Mouse (Mus musculus) myocyte (in vitro differentiated cells): ENCODE data around the gene Gm826. TPM values are rescaled to one million over a fixed set of nuclear protein-coding genes. Genes with fewer than 3 reads are reported as not detected.

Experiments
- H3K27me3 ChIP-seq: one replicate; pipeline ENCODE4 v1.6.1; 2011; ENCODE audit not compliant: control insufficient read depth, insufficient read depth, insufficient read length
- H3K36me3 ChIP-seq: one replicate; pipeline ENCODE4 v1.6.1; 2011; ENCODE audit not compliant: control insufficient read depth, insufficient read depth
- H3K4me2 ChIP-seq: one replicate; pipeline ENCODE4 v1.6.1; 2011; ENCODE audit warnings: low read depth, control low read depth
- H3K4me3 ChIP-seq: one replicate; pipeline ENCODE4 v1.5.1; 2011; ENCODE audit warnings: mild to moderate bottlenecking, control low read depth, moderate library complexity
- H3K79me2 ChIP-seq: one replicate; pipeline ENCODE4 v1.6.1; 2011; ENCODE audit not compliant: control insufficient read depth, insufficient read depth
- H3ac ChIP-seq: one replicate; pipeline ENCODE4 v1.6.1; 2011; ENCODE audit not compliant: control insufficient read depth, insufficient read length
- CEBPB ChIP-seq: IDR thresholded peaks from 2 replicates; pipeline ENCODE4 v1.6.1; 2011; ENCODE audit warnings: mild to moderate bottlenecking, moderate library complexity; ENCODE audit not compliant: poor library complexity, insufficient read depth, severe bottlenecking
- E2F4 ChIP-seq: IDR thresholded peaks from one replicate; pipeline ENCODE4 v1.6.1; 2011; ENCODE audit warnings: mild to moderate bottlenecking, control low read depth, moderate library complexity; ENCODE audit not compliant: insufficient read depth
- MAX ChIP-seq: IDR thresholded peaks from one replicate; pipeline ENCODE4 v1.6.1; 2011; ENCODE audit warnings: low read depth, mild to moderate bottlenecking, control low read depth
- MYOD1 ChIP-seq, 3 experiments: IDR thresholded peaks; one replicate each; pipeline ENCODE4 v1.6.1; 2011; ENCODE audit warnings: control low read depth in 2 of 3, low read depth in 2 of 3, mild to moderate bottlenecking in 2 of 3, moderate library complexity in 1 of 3; ENCODE audit not compliant: insufficient read length in 2 of 3, control insufficient read depth in 1 of 3
- MYOG ChIP-seq, 3 experiments: IDR thresholded peaks; one replicate each; pipeline ENCODE4 v1.6.1; 2011; ENCODE audit warnings: control low read depth in 2 of 3, low read depth in 2 of 3, mild to moderate bottlenecking in 2 of 3; ENCODE audit not compliant: insufficient read length in 2 of 3, control insufficient read depth in 1 of 3, insufficient read depth in 1 of 3
- POLR2A ChIP-seq: IDR thresholded peaks from one replicate; pipeline ENCODE4 v1.6.1; 2011; ENCODE audit warnings: low read depth, mild to moderate bottlenecking, control low read depth, moderate library complexity; ENCODE audit not compliant: insufficient read length
- POLR2AphosphoS2 ChIP-seq: IDR thresholded peaks from one replicate; pipeline ENCODE4 v1.6.1; 2011; ENCODE audit warnings: low read depth, control low read depth; ENCODE audit not compliant: insufficient read length
- REST ChIP-seq: IDR thresholded peaks from one replicate; pipeline ENCODE4 v1.6.1; 2011; ENCODE audit warnings: mild to moderate bottlenecking, control low read depth, moderate library complexity; ENCODE audit not compliant: insufficient read depth, insufficient read length
- SRF ChIP-seq: IDR thresholded peaks from one replicate; pipeline ENCODE4 v1.6.1; 2011; ENCODE audit warnings: low read depth; ENCODE audit not compliant: control insufficient read depth, insufficient read length
- TCF12 ChIP-seq: IDR thresholded peaks from one replicate; pipeline ENCODE4 v1.6.1; 2011; ENCODE audit warnings: mild to moderate bottlenecking, control low read depth; ENCODE audit not compliant: poor library complexity, insufficient read depth, severe bottlenecking
- TCF3 ChIP-seq: IDR thresholded peaks from one replicate; pipeline ENCODE4 v1.6.1; 2011; ENCODE audit warnings: low read depth, control low read depth; ENCODE audit not compliant: insufficient read length
- USF1 ChIP-seq: IDR thresholded peaks from one replicate; pipeline ENCODE4 v1.6.1; 2011; ENCODE audit warnings: low read depth, mild to moderate bottlenecking, control low read depth, moderate library complexity
- polyA plus RNA-seq: library from polyadenylated mRNA; unstranded; fragments of >200 nt; fragmentation: generic; extraction: Trizol; gene quantifications from one replicate; pipeline ENCODE4 v1.2.1, GENCODE M21; 2012; ENCODE audit warnings: missing spikeins

Gm826 gene
- polyA plus RNA-seq, 1 experiment = not detected

GRCm38 (mm10) chr2:160368422-160369357 lies 34.7 kb upstream of the Gm826 start:
- Histone ChIP-seq H3K36me3 (no peaks in the 10 kb centered on the region), H3K79me2 (no peaks in the 10 kb centered on the region), H3K4me3 (no peak overlapping the region), H3K27me3 (peaks cover 32% of the 10 kb centered on the region), H3K4me2 (no peak overlapping the region), H3ac (no peak overlapping the region)
- TF ChIP-seq SRF = no peak

- Histone ChIP-seq H3K4me3 (no peak overlapping the region), H3K4me2 (peak overlapping the region; percentile 48), H3ac (no peak overlapping the region), H3K27me3 (peaks cover 32% of the 10 kb centered on the region), H3K36me3 (no peaks in the 10 kb centered on the region), H3K79me2 (no peaks in the 10 kb centered on the region)
- TF ChIP-seq POLR2A (no peak), SRF (no peak), MYOG (IDR thresholded peaks at IDR 0.05; ENCODE audit: control insufficient read depth in 1 of 3, insufficient read depth in 1 of 3, insufficient read length in 2 of 3, low read depth in 2 of 3) (no peak), POLR2AphosphoS2 (no peak), TCF3 (no peak), CEBPB (no peak), REST (no peak), TCF12 (no peak), USF1 (no peak), MYOD1 (IDR thresholded peaks at IDR 0.05; ENCODE audit: control insufficient read depth in 1 of 3, insufficient read length in 2 of 3, low read depth in 2 of 3) (no peak), E2F4 (no peak), MAX (no peak)
Measured at GRCm38 (mm10) chr2:160367448-160368208, 33.7 kb upstream of the Gm826 start.

DNA sequence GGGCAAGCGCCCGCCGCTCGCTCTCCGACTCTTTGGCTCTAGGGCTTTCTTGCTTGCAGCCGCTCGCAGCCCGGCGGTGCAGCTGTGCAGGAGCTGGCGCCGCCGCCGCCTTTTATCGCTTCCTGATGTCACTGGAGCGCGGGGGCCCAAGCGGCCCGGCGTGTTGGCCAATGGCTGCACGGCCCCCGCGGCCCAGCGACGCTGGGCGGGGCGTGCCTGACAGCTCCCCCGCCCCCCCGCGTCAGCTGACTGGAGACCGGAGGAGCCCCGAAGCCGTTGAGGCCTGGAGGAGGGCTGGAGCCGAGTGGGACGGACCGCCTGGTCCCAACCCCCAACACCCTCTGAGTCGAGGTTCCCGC lies 33.0 kb upstream of the Gm826 start, which contains the start of gene Mafb:
TSS of gene Mafb (minus strand) at position 86 of the 359 bp plus-strand sequence.
- H3ac ChIP-seq = no peak within 1 kb of the TSS
- H3K36me3 ChIP-seq = no peaks in the 10 kb centered on the region
- peaks cover 32% of the 10 kb centered on the region for H3K27me3 ChIP-seq
- H3K4me3 ChIP-seq = no peak within 1 kb of the TSS
- peak within 1 kb of the TSS; percentile 48 for H3K4me2 ChIP-seq
- TF ChIP-seq MYOG (IDR thresholded peaks at IDR 0.05; ENCODE audit: control insufficient read depth in 1 of 3, insufficient read depth in 1 of 3, insufficient read length in 2 of 3, low read depth in 2 of 3) = no peak
- TF ChIP-seq TCF12 = no peak
- TF ChIP-seq MAX = no peak
- TF ChIP-seq CEBPB = no peak
- TF ChIP-seq SRF = no peak
- no peak for TF ChIP-seq USF1
- no peak for TF ChIP-seq E2F4
- no peak for TF ChIP-seq MYOD1 (IDR thresholded peaks at IDR 0.05; ENCODE audit: control insufficient read depth in 1 of 3, insufficient read length in 2 of 3, low read depth in 2 of 3)
- no peak for TF ChIP-seq POLR2A
- no peak for TF ChIP-seq TCF3
- no peak for TF ChIP-seq POLR2AphosphoS2
- no peaks in the 10 kb centered on the region for H3K79me2 ChIP-seq

DNA sequence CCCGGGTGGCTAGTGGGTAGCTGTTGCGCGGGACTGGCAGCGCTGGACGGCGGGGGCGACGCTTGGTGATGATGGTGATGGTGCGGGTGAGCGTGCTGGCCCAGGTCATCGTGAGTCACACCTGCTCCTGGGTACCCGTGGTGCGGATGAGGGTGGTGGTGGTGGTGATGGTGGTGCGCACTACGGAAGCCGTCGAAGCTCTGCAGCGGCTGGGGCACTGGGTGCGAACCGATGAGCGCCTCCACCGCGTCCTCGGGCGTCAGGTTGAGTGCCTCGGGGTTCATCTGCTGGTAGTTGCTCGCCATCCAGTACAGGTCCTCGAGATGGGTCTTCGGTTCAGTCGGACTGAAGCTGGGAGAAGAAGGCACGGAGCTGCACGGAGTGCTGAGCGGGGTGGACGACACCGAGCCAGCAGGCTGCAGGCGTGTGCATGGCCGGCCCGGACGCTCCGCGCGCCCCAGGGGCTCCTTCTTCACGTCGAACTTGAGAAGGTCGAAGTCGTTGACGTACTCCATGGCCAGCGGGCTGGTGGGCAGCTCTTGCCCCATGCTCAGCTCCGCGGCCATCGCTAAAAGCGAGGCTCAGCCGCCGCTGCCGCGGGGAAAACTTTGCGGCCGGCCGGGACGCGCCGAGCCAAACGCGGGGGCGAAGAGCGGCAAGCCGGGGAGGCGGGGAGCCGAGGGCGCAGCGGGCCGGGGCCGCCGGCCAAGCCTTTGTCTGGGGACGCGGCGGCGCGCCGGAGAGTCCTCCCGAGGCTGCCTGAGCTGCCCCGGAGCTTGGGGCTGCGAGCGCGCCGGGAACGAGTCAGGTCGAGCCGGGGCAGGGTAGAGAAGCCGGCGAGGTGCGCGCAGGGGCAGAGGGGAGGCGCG lies 32.4 kb upstream of the Gm826 start:
- H3K27me3 ChIP-seq = peaks cover 32% of the 10 kb centered on the region
- H3ac ChIP-seq = no peak overlapping the region
- no peaks in the 10 kb centered on the region for H3K36me3 ChIP-seq
- H3K79me2 ChIP-seq = no peaks in the 10 kb centered on the region
- no peak overlapping the region for H3K4me3 ChIP-seq
- no peak overlapping the region for H3K4me2 ChIP-seq
- TF ChIP-seq MYOG (IDR thresholded peaks at IDR 0.05; ENCODE audit: control insufficient read depth in 1 of 3, insufficient read depth in 1 of 3, insufficient read length in 2 of 3, low read depth in 2 of 3) = no peak
